Mouse (Mus musculus): ENCODE data around the gene Pecr. TPM values are rescaled to one million over a fixed set of nuclear protein-coding genes. Genes with fewer than 3 reads are reported as not detected.

Pecr gene
- polyA plus RNA-seq, 1 experiment from 2014 or later = 132 TPM

GRCm38 (mm10) chr1:72306679-72307181, 22.6 kb upstream of the Pecr start:
- no peak for TF ChIP-seq EP300 (IDR thresholded peaks at IDR 0.05; ENCODE audit: low read depth)
- peak; percentile 61 for TF ChIP-seq CTCF (IDR thresholded peaks at IDR 0.05; ENCODE audit: low read depth)
- H3K9ac ChIP-seq (replicated peaks) = peak overlapping the region; percentile 71
- DNase-seq (peak; percentile 43), ATAC-seq (peak; percentile 82)
- H3K9me3 ChIP-seq (ENCODE audit: low read length) = no peaks in the 10 kb centered on the region
- H3K4me1 ChIP-seq (ENCODE audit: insufficient read depth) = peaks cover 12% of the 10 kb centered on the region
- peak overlapping the region; percentile 88 for H3K27ac ChIP-seq (ENCODE audit: low read depth)
- no peaks in the 10 kb centered on the region for H3K36me3 ChIP-seq (replicated peaks; ENCODE audit: insufficient read depth, low read length)
- no peaks in the 10 kb centered on the region for H3K27me3 ChIP-seq (ENCODE audit: insufficient read depth, low read length)
- whole genome bisulfite sequencing (ENCODE audit: insufficient replicate concordance) = under 1% methylated on average over 11 of the region's 11 CpGs
- peak overlapping the region; percentile 84 for H3K4me2 ChIP-seq (ENCODE audit: low read depth, low read length)
- H3K4me3 ChIP-seq (ENCODE audit: low read depth, low read length) = peak overlapping the region; percentile 73

- no peak overlapping the region for H3K9ac ChIP-seq (replicated peaks)
Observed at GRCm38 (mm10) chr1:72306241-72306640, 22.1 kb upstream of the Pecr start.

GRCm38 (mm10) chr1:72301845-72302244, 17.7 kb upstream of the Pecr start:
- peaks cover 7% of the 10 kb centered on the region for H3K4me1 ChIP-seq (ENCODE audit: insufficient read depth)
- no peak overlapping the region for H3K4me3 ChIP-seq (ENCODE audit: low read depth, low read length)
- H3K9ac ChIP-seq (replicated peaks) = no peak overlapping the region
- no peaks in the 10 kb centered on the region for H3K9me3 ChIP-seq (ENCODE audit: low read length)
- DNase-seq = no peak
- TF ChIP-seq CTCF (IDR thresholded peaks at IDR 0.05; ENCODE audit: low read depth) (no peak), EP300 (IDR thresholded peaks at IDR 0.05; ENCODE audit: low read depth) (no peak)
- H3K27ac ChIP-seq (ENCODE audit: low read depth) = no peak overlapping the region
- no peak for ATAC-seq
- H3K4me2 ChIP-seq (ENCODE audit: low read depth, low read length) = no peak overlapping the region
- 51% methylated on average over 1 of the region's 1 CpGs for WGBS (ENCODE audit: insufficient replicate concordance)
- no peaks in the 10 kb centered on the region for H3K27me3 ChIP-seq (ENCODE audit: insufficient read depth, low read length)
- H3K36me3 ChIP-seq (replicated peaks; ENCODE audit: insufficient read depth, low read length) = no peaks in the 10 kb centered on the region

More at GRCm38 (mm10) chr1:72306241-72306640, 22.1 kb upstream of the Pecr start:
- Histone ChIP-seq H3K4me3 (ENCODE audit: low read depth, low read length) (no peak overlapping the region; the same call in 1 of the 2 replicates), H3K4me2 (ENCODE audit: low read depth, low read length) (peak overlapping the region; percentile 84), H3K4me1 (ENCODE audit: insufficient read depth) (peaks cover 12% of the 10 kb centered on the region), H3K27me3 (ENCODE audit: insufficient read depth, low read length) (no peaks in the 10 kb centered on the region), H3K9me3 (ENCODE audit: low read length) (no peaks in the 10 kb centered on the region), H3K36me3 (replicated peaks; ENCODE audit: insufficient read depth, low read length) (no peaks in the 10 kb centered on the region), H3K27ac (ENCODE audit: low read depth) (no peak overlapping the region)
- DNase-seq (no peak), ATAC-seq (no peak)
- 48% methylated on average over 3 of the region's 3 CpGs for WGBS (ENCODE audit: insufficient replicate concordance)
- TF ChIP-seq CTCF (IDR thresholded peaks at IDR 0.05; ENCODE audit: low read depth) = no peak
- TF ChIP-seq EP300 (IDR thresholded peaks at IDR 0.05; ENCODE audit: low read depth) = no peak

GRCm38 (mm10) chr1:72295746-72296145, 11.6 kb upstream of the Pecr start:
- Histone ChIP-seq H3K9me3 (ENCODE audit: low read length) (no peaks in the 10 kb centered on the region), H3K36me3 (replicated peaks; ENCODE audit: insufficient read depth, low read length) (no peaks in the 10 kb centered on the region), H3K4me1 (ENCODE audit: insufficient read depth) (peaks cover 3% of the 10 kb centered on the region; the same call in 1 of the 2 replicates), H3K4me2 (ENCODE audit: low read depth, low read length) (no peak overlapping the region), H3K9ac (replicated peaks) (no peak overlapping the region), H3K27me3 (ENCODE audit: insufficient read depth, low read length) (no peaks in the 10 kb centered on the region), H3K27ac (ENCODE audit: low read depth) (no peak overlapping the region), H3K4me3 (ENCODE audit: low read depth, low read length) (no peak overlapping the region)
- no peak for DNase-seq
- 64% methylated on average over 8 of the region's 8 CpGs for WGBS (ENCODE audit: insufficient replicate concordance)
- no peak for ATAC-seq
- TF ChIP-seq CTCF (IDR thresholded peaks at IDR 0.05; ENCODE audit: low read depth) = no peak
- TF ChIP-seq EP300 (IDR thresholded peaks at IDR 0.05; ENCODE audit: low read depth) = no peak

- Histone ChIP-seq H3K9me3 (ENCODE audit: low read length) (no peaks in the 10 kb centered on the region), H3K4me1 (ENCODE audit: insufficient read depth) (peaks cover 3% of the 10 kb centered on the region; the same call in 1 of the 2 replicates), H3K36me3 (replicated peaks; ENCODE audit: insufficient read depth, low read length) (no peaks in the 10 kb centered on the region), H3K27me3 (ENCODE audit: insufficient read depth, low read length) (no peaks in the 10 kb centered on the region), H3K4me2 (ENCODE audit: low read depth, low read length) (no peak overlapping the region), H3K9ac (replicated peaks) (no peak overlapping the region), H3K27ac (ENCODE audit: low read depth) (peak overlapping the region; percentile 71), H3K4me3 (ENCODE audit: low read depth, low read length) (no peak overlapping the region)
- DNase-seq (peak; percentile 37), ATAC-seq (peak; percentile 89)
- WGBS (ENCODE audit: insufficient replicate concordance) = 47% methylated on average over 4 of the region's 4 CpGs
- no peak for TF ChIP-seq CTCF (IDR thresholded peaks at IDR 0.05; ENCODE audit: low read depth)
- TF ChIP-seq EP300 (IDR thresholded peaks at IDR 0.05; ENCODE audit: low read depth) = peak; percentile 30; the same call in 1 of the 2 replicates
Observed at GRCm38 (mm10) chr1:72293869-72294663, 10.0 kb upstream of the Pecr start.

- no peak overlapping the region for H3K4me2 ChIP-seq (ENCODE audit: low read depth, low read length)
- no peak for TF ChIP-seq EP300 (IDR thresholded peaks at IDR 0.05; ENCODE audit: low read depth)
- TF ChIP-seq CTCF (IDR thresholded peaks at IDR 0.05; ENCODE audit: low read depth) = no peak
- no peaks in the 10 kb centered on the region for H3K9me3 ChIP-seq (ENCODE audit: low read length)
- H3K36me3 ChIP-seq (replicated peaks; ENCODE audit: insufficient read depth, low read length) = no peaks in the 10 kb centered on the region
- ATAC-seq (no peak), DNase-seq (no peak)
- H3K4me1 ChIP-seq (ENCODE audit: insufficient read depth) = peaks cover 10% of the 10 kb centered on the region; the same call in 1 of the 2 replicates
- no peak overlapping the region for H3K9ac ChIP-seq (replicated peaks)
- no peak overlapping the region for H3K4me3 ChIP-seq (ENCODE audit: low read depth, low read length)
- WGBS (ENCODE audit: insufficient replicate concordance) = 75% methylated on average over 2 of the region's 2 CpGs
- no peaks in the 10 kb centered on the region for H3K27me3 ChIP-seq (ENCODE audit: insufficient read depth, low read length)
- H3K27ac ChIP-seq (ENCODE audit: low read depth) = no peak overlapping the region
Observed at GRCm38 (mm10) chr1:72291925-72292324, 7.8 kb upstream of the Pecr start.

Data from liver, postnatal 0 days (tissue).